Mouse (Mus musculus) kidney, adult 2 months (tissue): ENCODE data around the gene Mctp1. TPM values are rescaled to one million over a fixed set of nuclear protein-coding genes. Genes with fewer than 3 reads are reported as not detected.

Experiments used
- DNase-seq: peaks from one replicate; pipeline ENCODE4 v3.0.0; 2021
- H3K27ac ChIP-seq: fragments of 200-500 bp; 2 replicates; pipeline ENCODE4 v1.5.1; 2012; ENCODE audit warnings: low read depth, low read length, control low read depth, inconsistent platforms; ENCODE audit not compliant: insufficient read depth
- H3K27me3 ChIP-seq: fragments of 200-500 bp; replicated peaks from 2 replicates; pipeline ENCODE4 v1.6.1; 2012; ENCODE audit warnings: mild to moderate bottlenecking, moderate library complexity, low read length, inconsistent platforms; ENCODE audit not compliant: control insufficient read depth, insufficient read depth
- H3K36me3 ChIP-seq: fragments of 200-500 bp; 2 replicates; pipeline ENCODE4 v1.6.1; 2012; ENCODE audit warnings: mild to moderate bottlenecking, moderate library complexity, low read length, inconsistent platforms; ENCODE audit not compliant: control insufficient read depth, insufficient read depth
- H3K4me1 ChIP-seq: fragments of 200-500 bp; 2 replicates; pipeline ENCODE4 v1.6.1; 2011; ENCODE audit warnings: low read length; ENCODE audit not compliant: control insufficient read depth, insufficient read depth
- H3K4me3 ChIP-seq: fragments of 200-500 bp; 2 replicates; pipeline ENCODE4 v1.5.1; 2011; ENCODE audit warnings: mild to moderate bottlenecking, low read depth, low read length, control low read depth; ENCODE audit not compliant: insufficient read depth
- CTCF ChIP-seq: fragments of 200-500 bp; conservative IDR thresholded peaks from 2 replicates; pipeline ENCODE4 v1.5.1; 2011; ENCODE audit warnings: low read depth, mild to moderate bottlenecking, control low read depth, low read length, moderate library complexity, mixed read lengths; ENCODE audit not compliant: insufficient read depth, insufficient read length
- POLR2A ChIP-seq: fragments of 200-500 bp; IDR thresholded peaks from one replicate; pipeline ENCODE4 v1.6.1; 2011; ENCODE audit warnings: low read depth, low read length, control low read depth
- WGBS: fragments of 180-500 bp; shearing (Covaris S2); methylation state at CpG from one replicate; pipeline ENCODE4 v1.1.7; 2018; 5-methylcytosine and 5-hydroxymethylcytosine counted together
- polyA plus RNA-seq: library from polyadenylated mRNA; depleted of rRNA; stranded (reverse); fragments of >200 nt; gene quantifications from 2 replicates; pipeline ENCODE4 v1.2.3, GENCODE M21; 2012

Mctp1 gene
- polyA plus RNA-seq, 1 experiment: 0.14 TPM

- no peak for TF ChIP-seq CTCF
- TF ChIP-seq POLR2A: no peak
- H3K4me3 ChIP-seq: no peak overlapping the region
- no peaks in the 10 kb centered on the region for H3K27me3 ChIP-seq
- no peak overlapping the region for H3K27ac ChIP-seq
- no peaks in the 10 kb centered on the region for H3K4me1 ChIP-seq
- no peaks in the 10 kb centered on the region for H3K36me3 ChIP-seq
- no peak for DNase-seq
Measured at GRCm38 (mm10) chr13:76609425-76609824, 225.1 kb downstream of the Mctp1 start.

GRCm38 (mm10) chr13:76611499-76611898 is 227.2 kb downstream of the Mctp1 start:
- no peaks in the 10 kb centered on the region for H3K4me1 ChIP-seq
- H3K4me3 ChIP-seq: no peak overlapping the region
- TF ChIP-seq POLR2A (no peak), CTCF (no peak)
- 79% methylated on average over 2 of the region's 2 CpGs for WGBS
- no peak for DNase-seq
- H3K27me3 ChIP-seq: no peaks in the 10 kb centered on the region
- H3K27ac ChIP-seq: no peak overlapping the region
- H3K36me3 ChIP-seq: no peaks in the 10 kb centered on the region

- H3K36me3 ChIP-seq: no peaks in the 10 kb centered on the region
- H3K27me3 ChIP-seq: no peaks in the 10 kb centered on the region
- H3K4me1 ChIP-seq: no peaks in the 10 kb centered on the region
- TF ChIP-seq POLR2A (no peak), CTCF (no peak)
- DNase-seq: no peak
- H3K4me3 ChIP-seq: no peak overlapping the region
- no peak overlapping the region for H3K27ac ChIP-seq
Measured at GRCm38 (mm10) chr13:76620111-76620510, 235.8 kb downstream of the Mctp1 start.

GRCm38 (mm10) chr13:76620525-76620924 is 236.2 kb downstream of the Mctp1 start:
- Histone ChIP-seq H3K27me3 (no peaks in the 10 kb centered on the region), H3K36me3 (no peaks in the 10 kb centered on the region), H3K4me1 (no peaks in the 10 kb centered on the region), H3K27ac (no peak overlapping the region), H3K4me3 (no peak overlapping the region)
- TF ChIP-seq CTCF (no peak), POLR2A (no peak)
- DNase-seq: no peak
- 51% methylated on average over 1 of the region's 1 CpGs for WGBS

- DNase-seq: no peak
- Histone ChIP-seq H3K27ac (no peak overlapping the region), H3K4me1 (no peaks in the 10 kb centered on the region), H3K36me3 (no peaks in the 10 kb centered on the region), H3K27me3 (no peaks in the 10 kb centered on the region), H3K4me3 (no peak overlapping the region)
- no peak for TF ChIP-seq POLR2A
- no peak for TF ChIP-seq CTCF
- WGBS: 88% methylated on average over 1 of the region's 1 CpGs
Measured at GRCm38 (mm10) chr13:76633707-76634106, 249.4 kb downstream of the Mctp1 start.

GRCm38 (mm10) chr13:76638282-76638681 is 253.9 kb downstream of the Mctp1 start:
- DNase-seq: no peak
- no peak for TF ChIP-seq POLR2A
- TF ChIP-seq CTCF: no peak
- Histone ChIP-seq H3K36me3 (no peaks in the 10 kb centered on the region), H3K27me3 (no peaks in the 10 kb centered on the region), H3K4me3 (no peak overlapping the region), H3K4me1 (no peaks in the 10 kb centered on the region), H3K27ac (no peak overlapping the region)
- 76% methylated on average over 2 of the region's 2 CpGs for WGBS

- no peaks in the 10 kb centered on the region for H3K4me1 ChIP-seq
- H3K27ac ChIP-seq: no peak overlapping the region
- TF ChIP-seq POLR2A: no peak
- no peak overlapping the region for H3K4me3 ChIP-seq
- H3K36me3 ChIP-seq: no peaks in the 10 kb centered on the region
- DNase-seq: no peak
- no peaks in the 10 kb centered on the region for H3K27me3 ChIP-seq
Measured at GRCm38 (mm10) chr13:76659523-76659922, 275.2 kb downstream of the Mctp1 start.

- TF ChIP-seq POLR2A (no peak), CTCF (no peak)
- no peaks in the 10 kb centered on the region for H3K27me3 ChIP-seq
- DNase-seq: peak; percentile 12
- no peaks in the 10 kb centered on the region for H3K4me1 ChIP-seq
- no peaks in the 10 kb centered on the region for H3K36me3 ChIP-seq
- H3K27ac ChIP-seq: no peak overlapping the region
- H3K4me3 ChIP-seq: no peak overlapping the region
Measured at GRCm38 (mm10) chr13:76681286-76681685, 297.0 kb downstream of the Mctp1 start.
